Mouse (Mus musculus) stomach, embryonic 16.5 days (tissue): ENCODE measurements at regions not wholly inside any gene's neighbourhood (a gene's known extent, or its start where the extent isn't known, plus 50 kb on each side); places are given as distances from the start of the nearest gene placed in this dataset.

Source experiments
- ATAC-seq: fragments of 200-750 bp; cut with Nextera tagmentation; 2 replicates; pipeline ENCODE4 v1.8.0; 2017; ENCODE audit warnings: moderate number of reproducible peaks, moderate TSS enrichment; ENCODE audit not compliant: insufficient read depth, low FRiP score
- H3K27ac ChIP-seq: fragments of 300-500 bp; sonication (generic); 2 replicates; pipeline ENCODE4 v1.5.1; 2014; ENCODE audit warnings: low read length
- H3K27me3 ChIP-seq: fragments of 300-500 bp; sonication (generic); 2 replicates; pipeline ENCODE4 v1.6.1; 2014; ENCODE audit warnings: low read length, control low read depth, mixed read lengths; ENCODE audit not compliant: control insufficient read depth, insufficient read depth
- H3K36me3 ChIP-seq: fragments of 300-500 bp; sonication (generic); 2 replicates; pipeline ENCODE4 v1.6.1; 2014; ENCODE audit warnings: low read length; ENCODE audit not compliant: control insufficient read depth, insufficient read depth
- H3K4me1 ChIP-seq: fragments of 300-500 bp; sonication (generic); 2 replicates; pipeline ENCODE4 v1.6.1; 2014; ENCODE audit warnings: low read length, control low read depth, mixed read lengths; ENCODE audit not compliant: control insufficient read depth, insufficient read depth
- H3K4me2 ChIP-seq: fragments of 300-500 bp; sonication (generic); 2 replicates; pipeline ENCODE4 v1.6.1; 2014; ENCODE audit warnings: low read depth, low read length, mixed read lengths
- H3K4me3 ChIP-seq: fragments of 300-500 bp; sonication (generic); replicated peaks from 2 replicates; pipeline ENCODE4 v1.5.1; 2014; ENCODE audit warnings: mild to moderate bottlenecking, low read length
- H3K9ac ChIP-seq: fragments of 300-500 bp; sonication (generic); 2 replicates; pipeline ENCODE4 v1.6.1; 2014; ENCODE audit warnings: low read length
- H3K9me3 ChIP-seq: fragments of 300-500 bp; sonication (generic); replicated peaks from 2 replicates; pipeline ENCODE4 v1.6.1; 2016; ENCODE audit warnings: low read length, control low read depth; ENCODE audit not compliant: control insufficient read depth
- WGBS: fragments of 180-500 bp; shearing (Covaris S2); extraction: QIAGEN DNeasy Blood & Tissue Kit; methylation state at CpG from one replicate; pipeline ENCODE4 v1.1.7; 2014; 5-methylcytosine and 5-hydroxymethylcytosine counted together

GRCm38 (mm10) chr12:25246566-25246965, 149.6 kb upstream of the Id2 start:
- no peak overlapping the region for H3K9ac ChIP-seq
- no peak overlapping the region for H3K27ac ChIP-seq
- no peaks in the 10 kb centered on the region for H3K36me3 ChIP-seq
- WGBS, result 84% methylated on average over 7 of the region's 7 CpGs
- H3K4me2 ChIP-seq, result no peak overlapping the region
- 0 out of 2 replicates have a peak, but pooled peaks cover 2% of the 10 kb centered on the region for H3K4me1 ChIP-seq
- no peak overlapping the region for H3K4me3 ChIP-seq
- H3K9me3 ChIP-seq, result no peaks in the 10 kb centered on the region
- ATAC-seq, result no peak
- H3K27me3 ChIP-seq, result no peaks in the 10 kb centered on the region

GRCm38 (mm10) chr12:25245661-25246060, 148.7 kb upstream of the Id2 start:
- Histone ChIP-seq H3K9ac (no peak overlapping the region), H3K27ac (no peak overlapping the region), H3K36me3 (no peaks in the 10 kb centered on the region), H3K4me1 (0 out of 2 replicates have a peak, but pooled peaks cover 2% of the 10 kb centered on the region), H3K27me3 (no peaks in the 10 kb centered on the region), H3K4me3 (no peak overlapping the region), H3K9me3 (no peaks in the 10 kb centered on the region), H3K4me2 (no peak overlapping the region)
- no peak for ATAC-seq
- 58% methylated on average over 5 of the region's 5 CpGs for WGBS

GRCm38 (mm10) chr12:25245251-25245650, 148.3 kb upstream of the Id2 start:
- Histone ChIP-seq H3K4me2 (no peak overlapping the region), H3K4me1 (0 out of 2 replicates have a peak, but pooled peaks cover 2% of the 10 kb centered on the region), H3K4me3 (no peak overlapping the region), H3K36me3 (no peaks in the 10 kb centered on the region), H3K9ac (no peak overlapping the region), H3K9me3 (no peaks in the 10 kb centered on the region), H3K27me3 (no peaks in the 10 kb centered on the region), H3K27ac (no peak overlapping the region)
- ATAC-seq, result no peak
- WGBS, result 65% methylated on average over 5 of the region's 5 CpGs

- Histone ChIP-seq H3K27me3 (no peaks in the 10 kb centered on the region), H3K9ac (no peak overlapping the region), H3K4me2 (no peak overlapping the region), H3K4me3 (no peak overlapping the region), H3K36me3 (no peaks in the 10 kb centered on the region), H3K27ac (no peak overlapping the region), H3K4me1 (0 out of 2 replicates have a peak, but pooled peaks cover 2% of the 10 kb centered on the region), H3K9me3 (no peaks in the 10 kb centered on the region)
- ATAC-seq, result no peak
- 94% methylated on average over 1 of the region's 1 CpGs for WGBS
These were observed 147.7 kb upstream of the Id2 start for GRCm38 (mm10) chr12:25244666-25245065.

- no peaks in the 10 kb centered on the region for H3K27me3 ChIP-seq
- H3K4me1 ChIP-seq, result no peaks in the 10 kb centered on the region
- no peaks in the 10 kb centered on the region for H3K36me3 ChIP-seq
These were observed 147.0 kb upstream of the Id2 start for GRCm38 (mm10) chr12:25243901-25244300.

DNA sequence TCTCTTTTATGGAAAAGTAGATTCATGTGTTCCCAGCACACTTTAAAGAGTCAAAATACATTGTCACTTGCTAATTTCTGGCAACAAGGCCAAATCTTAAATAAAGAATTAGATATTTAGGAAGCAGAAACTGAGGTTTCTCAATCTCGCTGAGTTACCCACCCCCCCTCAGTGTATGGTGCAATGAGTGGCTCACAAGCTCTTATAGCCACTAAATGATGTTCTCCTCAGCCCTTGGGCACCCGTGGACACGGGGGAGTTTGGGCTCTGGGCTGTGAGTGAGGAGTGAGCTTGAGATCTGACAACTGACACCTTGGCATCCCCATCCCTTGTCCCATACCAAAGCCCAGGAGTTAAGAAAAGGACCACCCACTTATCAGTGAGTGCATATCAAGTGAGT, 145.4 kb upstream of the Id2 start:
- H3K4me3 ChIP-seq, result no peak overlapping the region
- H3K4me1 ChIP-seq, result no peaks in the 10 kb centered on the region
- H3K4me2 ChIP-seq, result no peak overlapping the region
- WGBS, result 63% methylated on average over 3 of the region's 3 CpGs
- H3K27ac ChIP-seq, result no peak overlapping the region
- no peaks in the 10 kb centered on the region for H3K9me3 ChIP-seq
- H3K36me3 ChIP-seq, result no peaks in the 10 kb centered on the region
- ATAC-seq, result no peak
- no peaks in the 10 kb centered on the region for H3K27me3 ChIP-seq
- no peak overlapping the region for H3K9ac ChIP-seq

More at GRCm38 (mm10) chr12:25243901-25244300, 147.0 kb upstream of the Id2 start:
- 73% methylated on average over 1 of the region's 1 CpGs for WGBS
- ATAC-seq, result no peak
- Histone ChIP-seq H3K4me3 (no peak overlapping the region), H3K27ac (no peak overlapping the region), H3K9me3 (no peaks in the 10 kb centered on the region), H3K9ac (no peak overlapping the region), H3K4me2 (no peak overlapping the region)

DNA sequence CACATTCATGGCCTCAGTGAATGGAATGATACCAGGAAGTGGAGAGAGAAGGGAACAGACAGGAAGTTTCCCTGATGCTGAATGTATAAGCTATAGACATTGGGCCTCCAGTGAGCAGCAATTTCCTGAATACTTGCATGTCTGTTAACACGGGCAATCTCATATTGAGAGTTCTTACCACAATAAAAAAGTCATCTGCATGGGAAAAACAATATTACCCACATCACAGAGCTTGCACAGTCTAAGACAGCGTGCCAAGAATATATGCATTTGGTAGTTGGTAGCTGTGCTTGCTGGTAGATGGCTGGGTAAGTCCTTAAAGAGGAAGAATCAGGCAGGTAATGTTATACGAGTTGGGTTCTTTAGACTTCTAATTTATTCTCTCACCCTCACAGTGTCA, 144.7 kb upstream of the Id2 start:
- Histone ChIP-seq H3K9ac (no peak overlapping the region), H3K4me1 (no peaks in the 10 kb centered on the region), H3K27me3 (no peaks in the 10 kb centered on the region), H3K27ac (no peak overlapping the region), H3K4me2 (no peak overlapping the region), H3K36me3 (no peaks in the 10 kb centered on the region), H3K9me3 (no peaks in the 10 kb centered on the region), H3K4me3 (no peak overlapping the region)
- 78% methylated on average over 3 of the region's 3 CpGs for WGBS
- no peak for ATAC-seq

DNA sequence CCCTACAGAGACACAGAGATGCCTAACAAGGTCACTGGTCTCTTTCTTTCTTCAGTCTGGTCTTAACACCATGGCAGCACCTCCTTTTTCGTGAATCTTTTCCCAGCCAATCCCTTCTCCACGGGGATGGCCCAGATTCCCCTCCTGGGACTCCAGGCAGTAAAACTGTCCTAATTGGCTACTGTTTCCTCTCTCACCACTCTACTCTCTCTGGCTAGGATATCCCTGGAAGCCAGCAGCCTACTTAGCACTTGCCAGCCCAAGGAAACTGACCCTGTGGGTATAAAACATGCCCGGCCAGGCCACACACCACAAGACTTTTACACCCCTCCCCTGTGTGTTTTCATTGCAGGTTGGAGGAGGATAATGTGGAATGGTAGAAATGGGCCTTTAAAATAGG, 143.9 kb upstream of the Id2 start:
- Histone ChIP-seq H3K9ac (no peak overlapping the region), H3K9me3 (no peaks in the 10 kb centered on the region), H3K4me3 (no peak overlapping the region), H3K36me3 (no peaks in the 10 kb centered on the region), H3K27me3 (no peaks in the 10 kb centered on the region), H3K4me2 (no peak overlapping the region), H3K4me1 (no peaks in the 10 kb centered on the region), H3K27ac (no peak overlapping the region)
- no peak for ATAC-seq
- 82% methylated on average over 3 of the region's 3 CpGs for WGBS

- Histone ChIP-seq H3K4me1 (no peaks in the 10 kb centered on the region), H3K27me3 (no peaks in the 10 kb centered on the region), H3K9me3 (no peaks in the 10 kb centered on the region), H3K9ac (0 out of 2 replicates have a peak overlapping the region, but pooled peaks have one; percentile 16), H3K4me3 (no peak overlapping the region), H3K36me3 (no peaks in the 10 kb centered on the region), H3K27ac (no peak overlapping the region), H3K4me2 (no peak overlapping the region)
- no peak for ATAC-seq
- WGBS, result 59% methylated on average over 12 of the region's 12 CpGs
These were observed 143.2 kb upstream of the Id2 start for GRCm38 (mm10) chr12:25240142-25240541.

- Histone ChIP-seq H3K4me1 (no peaks in the 10 kb centered on the region; the same call in 1 of the 2 replicates), H3K9ac (no peak overlapping the region), H3K27ac (no peak overlapping the region), H3K4me3 (no peak overlapping the region), H3K27me3 (no peaks in the 10 kb centered on the region), H3K9me3 (no peaks in the 10 kb centered on the region), H3K4me2 (no peak overlapping the region), H3K36me3 (no peaks in the 10 kb centered on the region)
- ATAC-seq, result no peak
- WGBS, result 35% methylated on average over 8 of the region's 8 CpGs
These were observed 138.1 kb upstream of the Id2 start for GRCm38 (mm10) chr12:25235071-25235470.
